19 mouse cellular contexts compared by ENCODE assay signal in the genomic region with DNA sequence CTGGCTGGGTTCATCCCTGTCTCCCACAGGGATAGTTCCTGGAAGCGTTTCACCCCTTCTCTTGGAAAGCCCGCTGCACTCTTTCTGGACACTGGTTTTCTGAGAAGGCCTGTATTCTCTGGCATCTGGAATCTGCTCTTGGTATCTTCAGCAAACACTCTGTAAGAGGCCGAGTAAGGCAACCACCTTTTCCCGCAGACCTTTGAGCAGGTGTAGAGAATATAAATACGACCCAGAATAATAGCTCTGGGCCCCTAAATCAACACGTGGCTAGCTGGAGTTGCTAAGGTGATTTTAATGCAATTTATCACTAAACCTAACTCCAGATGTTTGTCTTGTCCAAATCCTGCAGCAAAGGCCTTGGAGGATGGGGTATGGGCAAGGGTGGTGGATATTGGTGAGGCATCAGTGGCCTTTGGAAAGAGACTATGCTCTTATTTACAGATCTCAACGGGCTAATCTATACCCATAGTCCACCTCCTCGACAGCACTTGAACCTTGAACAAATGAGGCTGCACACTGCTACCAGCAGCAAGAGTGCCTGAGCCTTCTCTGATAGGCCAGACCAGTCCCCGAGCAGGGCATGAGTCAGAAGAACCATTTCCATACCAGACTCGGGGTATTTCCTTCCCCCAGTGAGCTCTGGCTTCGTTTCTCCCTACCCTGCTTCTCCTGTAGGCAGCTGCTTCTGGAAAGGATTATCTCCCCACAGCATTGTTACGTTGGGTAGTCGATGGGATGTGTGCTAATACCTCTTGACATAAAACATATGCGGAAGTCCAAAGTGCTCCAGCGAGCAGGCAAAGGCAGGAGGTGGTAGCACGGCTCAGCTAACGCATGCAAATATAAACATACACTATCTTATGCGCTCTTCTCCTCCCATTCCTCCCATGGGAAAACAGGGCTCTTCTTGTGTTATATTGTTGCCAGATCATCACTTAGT.
DNase-seq lines count a peak whose midpoint lies in the region; ATAC-seq and TF ChIP-seq lines count a peak whose summit lies in the region.
"Had no signal": no experiment of that assay in that cellular context is flagged by ENCODE, and none has a peak within 500 bp of the region (broad histone marks: within the 10 kb centered on the region; RNA-seq: fewer than 3 reads in every experiment).

No protein-coding gene starts in this region.

- no peak overlapping the region for H3K9ac ChIP-seq in hindbrain, embryonic 16.5 days (ENCODE audit: low read depth, low read length)
- H3K9ac ChIP-seq in hindbrain, embryonic 14.5 days, result no peak overlapping the region
- no peak overlapping the region for H3K9ac ChIP-seq in midbrain, postnatal 0 days (replicated peaks; ENCODE audit: low read length, poor library complexity, severe bottlenecking)
- H3K9ac ChIP-seq in midbrain, embryonic 16.5 days (ENCODE audit: low read depth, low read length), result no peak overlapping the region
- H3K9ac ChIP-seq in intestine, embryonic 16.5 days (ENCODE audit: low read depth, low read length), result no peak overlapping the region
- H3K9ac ChIP-seq: heart, embryonic 13.5 days; liver, postnatal 0 days had no signal

- no peaks in the 10 kb centered on the region for H3K9me3 ChIP-seq in hindbrain, embryonic 16.5 days (ENCODE audit: control insufficient read depth, low read length)
- no peaks in the 10 kb centered on the region for H3K9me3 ChIP-seq in hindbrain, embryonic 14.5 days (ENCODE audit: control insufficient read depth, low read length)
- no peaks in the 10 kb centered on the region for H3K9me3 ChIP-seq in midbrain, postnatal 0 days (ENCODE audit: low read length)
- no peaks in the 10 kb centered on the region for H3K9me3 ChIP-seq in midbrain, embryonic 16.5 days (replicated peaks; ENCODE audit: control insufficient read depth, low read length, poor library complexity, severe bottlenecking)
- no peaks in the 10 kb centered on the region for H3K9me3 ChIP-seq in intestine, embryonic 16.5 days (ENCODE audit: control insufficient read depth, low read length)
- H3K9me3 ChIP-seq: megakaryocyte, embryonic 14.5 days had no signal

- H3K4me1 ChIP-seq in hindbrain, embryonic 16.5 days (ENCODE audit: control insufficient read depth, insufficient read depth, low read depth, low read length), result peaks cover 15% of the 10 kb centered on the region
- peaks cover 17% of the 10 kb centered on the region; the same call in 1 of the 2 replicates for H3K4me1 ChIP-seq in hindbrain, embryonic 14.5 days (replicated peaks; ENCODE audit: control insufficient read depth, insufficient read depth, low read length)
- 0 out of 2 replicates have a peak, but pooled peaks cover 3% of the 10 kb centered on the region for H3K4me1 ChIP-seq in midbrain, postnatal 0 days (ENCODE audit: insufficient read depth, low read length)
- peaks cover 10% of the 10 kb centered on the region; the same call in 1 of the 2 replicates for H3K4me1 ChIP-seq in midbrain, embryonic 16.5 days (ENCODE audit: control insufficient read depth, insufficient read depth, low read length)
- peaks cover 25% of the 10 kb centered on the region for H3K4me1 ChIP-seq in intestine, embryonic 16.5 days (ENCODE audit: control insufficient read depth, insufficient read depth, low read length)
- H3K4me1 ChIP-seq: megakaryocyte, embryonic 14.5 days had no signal

- H3K4me3 ChIP-seq in hindbrain, embryonic 16.5 days (ENCODE audit: low read length), result no peak overlapping the region
- H3K4me3 ChIP-seq in hindbrain, embryonic 14.5 days (replicated peaks; ENCODE audit: low read length), result no peak overlapping the region
- H3K4me3 ChIP-seq in midbrain, postnatal 0 days (ENCODE audit: low read depth, low read length), result no peak overlapping the region
- H3K4me3 ChIP-seq in midbrain, embryonic 16.5 days (ENCODE audit: low read depth, low read length), result no peak overlapping the region
- H3K4me3 ChIP-seq in intestine, embryonic 16.5 days (ENCODE audit: low read length), result no peak overlapping the region
- H3K4me3 ChIP-seq: heart, embryonic 13.5 days; megakaryocyte, embryonic 14.5 days; myocyte had no signal

- no peak overlapping the region for H3K27ac ChIP-seq in hindbrain, embryonic 16.5 days (ENCODE audit: low read depth, low read length)
- no peak overlapping the region for H3K27ac ChIP-seq in hindbrain, embryonic 14.5 days
- H3K27ac ChIP-seq in midbrain, postnatal 0 days (ENCODE audit: low read depth, low read length), result no peak overlapping the region
- no peak overlapping the region for H3K27ac ChIP-seq in midbrain, embryonic 16.5 days (ENCODE audit: low read length)
- no peak overlapping the region for H3K27ac ChIP-seq in intestine, embryonic 16.5 days (ENCODE audit: low read length)
- H3K27ac ChIP-seq: heart, embryonic 13.5 days had no signal

- DNase-seq in hindbrain, embryonic 14.5 days (ENCODE audit: low spot score), result no peak
- DNase-seq in midbrain, postnatal 0 days (ENCODE audit: low spot score), result peak; percentile 58
- DNase-seq in yolk sac, embryonic 10.5 days (ENCODE audit: low spot score), result peak; percentile 53
- no peak for DNase-seq in ovary, postnatal 36 days (ENCODE audit: low spot score)
- DNase-seq in cerebellum, adult 9-11 months, result no peak
- DNase-seq: cerebellum, adult 2 months; kidney, adult 11 months; kidney, postnatal 10 days; liver; liver, postnatal 0 days; lung, postnatal 10 days; right cerebral cortex, postnatal 4 days; thymus, postnatal 14 days had no signal

- no peaks in the 10 kb centered on the region for H3K36me3 ChIP-seq in hindbrain, embryonic 16.5 days (ENCODE audit: control insufficient read depth, insufficient read depth, low read length)
- 0 out of 2 replicates have a peak, but pooled peaks cover 2% of the 10 kb centered on the region for H3K36me3 ChIP-seq in hindbrain, embryonic 14.5 days (replicated peaks; ENCODE audit: control insufficient read depth, insufficient read depth)
- H3K36me3 ChIP-seq in midbrain, postnatal 0 days (ENCODE audit: insufficient read depth, low read length), result no peaks in the 10 kb centered on the region
- no peaks in the 10 kb centered on the region for H3K36me3 ChIP-seq in midbrain, embryonic 16.5 days (ENCODE audit: control insufficient read depth, insufficient read depth, low read length)
- no peaks in the 10 kb centered on the region for H3K36me3 ChIP-seq in intestine, embryonic 16.5 days (ENCODE audit: control insufficient read depth, insufficient read depth, low read length)

- H3K4me2 ChIP-seq in hindbrain, embryonic 16.5 days (ENCODE audit: low read length), result no peak overlapping the region
- no peak overlapping the region for H3K4me2 ChIP-seq in hindbrain, embryonic 14.5 days (replicated peaks)
- no peak overlapping the region for H3K4me2 ChIP-seq in midbrain, postnatal 0 days (ENCODE audit: low read depth, low read length, poor library complexity, severe bottlenecking)
- no peak overlapping the region for H3K4me2 ChIP-seq in midbrain, embryonic 16.5 days (ENCODE audit: low read length)
- H3K4me2 ChIP-seq in intestine, embryonic 16.5 days (ENCODE audit: low read depth, low read length), result no peak overlapping the region
- H3K4me2 ChIP-seq: heart, embryonic 13.5 days had no signal

- no peaks in the 10 kb centered on the region for H3K27me3 ChIP-seq in hindbrain, embryonic 16.5 days (replicated peaks; ENCODE audit: control insufficient read depth, insufficient read depth, low read length)
- no peaks in the 10 kb centered on the region for H3K27me3 ChIP-seq in hindbrain, embryonic 14.5 days (ENCODE audit: control insufficient read depth, insufficient read depth, low read length)
- H3K27me3 ChIP-seq in midbrain, postnatal 0 days (ENCODE audit: insufficient read depth, low read length), result no peaks in the 10 kb centered on the region
- no peaks in the 10 kb centered on the region for H3K27me3 ChIP-seq in midbrain, embryonic 16.5 days (ENCODE audit: control insufficient read depth, insufficient read depth, low read depth, low read length)
- H3K27me3 ChIP-seq in intestine, embryonic 16.5 days (replicated peaks; ENCODE audit: control insufficient read depth, insufficient read depth, low read length), result no peaks in the 10 kb centered on the region
- H3K27me3 ChIP-seq: heart, embryonic 13.5 days had no signal

- peak; percentile 18; the same call in 1 of the 2 replicates for ATAC-seq in hindbrain, embryonic 16.5 days
- ATAC-seq in hindbrain, embryonic 14.5 days (ENCODE audit: low FRiP score), result no peak
- ATAC-seq in midbrain, postnatal 0 days (ENCODE audit: low FRiP score), result no peak
- no peak for ATAC-seq in midbrain, embryonic 16.5 days
- ATAC-seq in intestine, embryonic 16.5 days, result peak; percentile 86
- ATAC-seq: liver, postnatal 0 days had no signal

- TF ChIP-seq CTCF in midbrain, postnatal 0 days (IDR thresholded peaks at IDR 0.05), result no peak

- WGBS in hindbrain, embryonic 16.5 days, result 71% methylated on average over 18 of the region's 18 CpGs
- 69% methylated on average over 18 of the region's 18 CpGs for WGBS in hindbrain, embryonic 14.5 days
- WGBS in midbrain, postnatal 0 days, result 54% methylated on average over 18 of the region's 18 CpGs
- 58% methylated on average over 18 of the region's 18 CpGs for WGBS in midbrain, embryonic 16.5 days
- WGBS in intestine, embryonic 16.5 days, result 42% methylated on average over 18 of the region's 18 CpGs

Comparison
In these comparisons a context has a peak if more than half of its experiments do, and no peak if none do; other contexts are left out.
1. ATAC-seq: peak in hindbrain, embryonic 16.5 days (single experiment) and intestine, embryonic 16.5 days (single experiment); none in hindbrain, embryonic 14.5 days (single experiment), midbrain, postnatal 0 days (single experiment) and midbrain, embryonic 16.5 days (single experiment).
2. DNase-seq: peak in midbrain, postnatal 0 days (single experiment) and yolk sac, embryonic 10.5 days (single experiment); none in hindbrain, embryonic 14.5 days (single experiment), ovary, postnatal 36 days (single experiment) and cerebellum, adult 9-11 months (single experiment).